Mouse (Mus musculus): ENCODE results near the gene Arhgap42.

Gene Arhgap42

DNA sequence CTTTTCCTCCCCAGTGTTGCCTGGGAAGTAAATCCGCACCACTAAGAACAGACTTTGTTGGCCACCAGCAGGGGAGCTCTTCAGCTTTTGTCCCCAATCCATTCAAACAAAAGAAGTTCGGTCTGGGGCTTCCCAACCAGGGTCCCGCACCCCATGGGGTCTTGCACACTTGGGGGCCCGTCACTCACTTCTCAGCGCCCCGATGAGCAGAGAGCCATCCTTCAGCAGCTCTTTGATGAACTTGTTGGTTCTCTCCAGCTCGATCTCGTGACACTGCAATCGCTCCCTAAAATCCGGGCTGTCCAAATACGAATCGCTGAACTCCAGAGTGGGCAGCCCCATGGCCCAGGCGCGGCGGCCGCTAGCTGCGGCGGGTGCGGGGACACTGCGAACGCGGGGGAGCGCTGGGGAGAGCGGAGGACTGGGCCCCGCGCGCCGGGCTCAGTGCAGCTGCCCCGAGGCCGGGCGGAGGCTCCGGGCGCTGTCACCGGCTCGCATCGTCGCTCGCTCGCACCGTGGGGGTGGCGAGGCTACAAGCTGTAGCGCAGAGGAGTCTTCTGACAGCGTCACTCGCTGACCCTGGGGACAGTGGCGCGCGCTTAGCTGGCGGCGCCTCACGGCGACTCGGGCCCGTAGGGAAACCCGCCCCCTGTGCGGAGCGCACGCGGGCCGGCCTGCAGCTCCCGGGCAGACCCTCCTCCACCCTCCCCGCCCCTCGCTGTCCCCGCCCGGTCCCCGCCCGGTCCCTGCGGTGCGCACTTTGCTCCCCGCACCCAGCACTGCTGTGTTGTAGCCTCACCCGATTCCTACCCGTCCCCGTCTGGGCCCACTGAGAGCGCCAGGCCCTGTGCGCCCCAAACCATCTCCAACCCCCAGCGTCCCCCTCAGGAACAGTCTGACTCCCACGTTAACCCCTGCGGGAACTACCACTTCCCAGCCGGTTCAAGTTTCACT, at the start of gene Arhgap42:
Arhgap42 (minus strand) TSS at position 664 of the 954 bp plus-strand sequence.
- DNase-seq = peak; percentile 87

DNA sequence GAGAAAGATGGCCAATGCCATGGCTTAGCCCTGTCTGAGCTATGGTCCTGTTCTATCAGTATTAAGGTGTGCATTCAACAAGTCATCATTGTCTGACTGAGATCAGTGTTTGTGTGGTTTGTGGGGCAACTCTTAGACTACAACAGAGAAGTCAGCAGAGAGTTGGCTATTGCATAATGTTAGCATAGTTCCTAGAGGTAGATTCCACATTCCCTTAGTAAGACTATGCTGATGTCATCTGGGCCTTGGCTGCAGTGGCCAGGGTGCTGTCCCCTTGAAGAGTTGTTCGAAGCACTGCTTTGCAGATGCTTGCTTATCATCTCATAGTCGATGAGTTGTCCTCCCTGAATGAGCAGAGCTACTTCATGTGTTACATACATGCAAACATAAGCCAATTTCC, 49.2 kb upstream of the Arhgap42 start:
- no peak for DNase-seq

DNA sequence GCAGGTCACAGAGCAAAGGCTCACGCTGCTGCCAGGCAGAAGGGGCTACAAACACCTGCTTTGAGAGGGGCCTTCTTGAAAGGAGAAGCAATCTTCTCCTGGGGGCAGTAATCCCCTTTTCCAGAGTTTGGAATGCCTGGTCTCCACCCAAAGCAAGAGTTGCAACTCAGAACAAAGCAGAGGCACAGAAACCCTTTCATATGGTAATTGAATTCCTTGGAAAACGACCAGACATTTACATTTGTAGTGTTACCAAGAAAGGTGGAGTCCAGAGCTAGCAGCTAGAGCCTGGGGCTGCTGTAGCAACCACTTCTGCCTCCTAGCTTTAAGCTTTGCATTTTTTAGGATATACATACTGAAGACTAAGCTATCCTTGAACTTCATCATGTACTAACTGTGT, 30.4 kb upstream of the Arhgap42 start:
- DNase-seq = peak; percentile 24

DNA sequence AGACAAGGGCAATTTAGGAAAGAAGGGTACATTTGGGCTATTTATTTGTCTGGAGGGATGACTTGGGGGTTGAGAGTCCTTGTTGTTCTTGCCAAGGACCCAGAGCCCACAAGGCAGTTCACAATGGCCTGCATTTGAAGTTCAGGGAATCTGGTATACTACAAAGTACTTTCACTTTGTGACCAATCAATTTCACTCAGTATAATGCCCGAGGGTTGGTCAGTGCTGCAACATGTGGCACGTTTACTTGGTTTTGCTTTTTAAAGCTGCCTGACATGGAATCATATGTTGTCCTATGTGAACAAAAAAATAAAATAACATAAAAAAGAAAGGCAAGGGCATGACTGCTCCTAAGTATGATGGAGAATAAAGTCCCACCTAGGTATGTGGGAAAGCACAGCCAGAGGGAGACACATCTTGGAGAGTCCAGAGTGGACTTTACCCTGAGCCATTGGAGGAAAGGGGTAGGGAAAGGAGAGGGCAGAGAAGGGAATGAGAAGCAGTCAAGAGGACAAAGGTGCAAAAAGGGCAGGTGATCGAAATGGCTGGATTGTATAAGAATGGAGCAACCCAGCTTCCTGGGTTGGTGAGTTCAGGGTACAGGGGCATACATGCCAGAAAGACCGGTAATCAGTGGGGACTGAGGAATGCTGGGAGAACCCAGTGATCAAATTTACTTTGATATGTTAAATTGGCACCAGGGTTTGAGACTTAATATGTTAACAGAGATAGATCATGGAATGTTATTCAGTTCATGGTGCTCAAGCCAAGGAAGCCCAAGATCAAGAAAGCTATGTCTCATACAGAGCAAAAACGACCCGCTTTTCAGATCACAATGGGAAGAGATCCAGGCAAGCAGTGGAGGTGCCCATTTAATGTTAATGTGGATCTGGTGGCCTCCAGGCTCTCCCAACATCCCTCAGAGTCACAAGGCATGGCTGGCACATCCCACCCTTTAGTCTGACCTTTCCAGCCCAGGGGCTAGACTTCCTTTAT, 29.0 kb upstream of the Arhgap42 start:
- no peak for DNase-seq

DNA sequence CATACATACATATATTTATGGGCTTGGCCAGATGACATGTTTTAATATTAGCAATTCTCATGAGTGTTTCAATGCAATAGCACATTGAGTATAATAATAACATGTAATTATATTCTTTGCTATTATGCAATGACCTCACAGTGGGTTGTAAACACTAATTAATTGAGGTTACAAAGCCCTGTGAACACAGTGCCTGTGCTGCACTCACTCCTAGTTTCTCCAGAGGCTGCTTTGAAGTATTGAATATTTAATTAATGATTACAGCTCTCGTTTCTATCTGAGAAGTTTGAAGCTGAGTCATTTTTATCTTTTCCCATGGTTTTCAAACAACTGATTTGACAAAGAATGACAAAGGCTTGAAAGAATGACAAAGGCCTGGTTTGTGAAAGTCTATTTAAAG, 24.6 kb upstream of the Arhgap42 start:
- no peak for DNase-seq

DNA sequence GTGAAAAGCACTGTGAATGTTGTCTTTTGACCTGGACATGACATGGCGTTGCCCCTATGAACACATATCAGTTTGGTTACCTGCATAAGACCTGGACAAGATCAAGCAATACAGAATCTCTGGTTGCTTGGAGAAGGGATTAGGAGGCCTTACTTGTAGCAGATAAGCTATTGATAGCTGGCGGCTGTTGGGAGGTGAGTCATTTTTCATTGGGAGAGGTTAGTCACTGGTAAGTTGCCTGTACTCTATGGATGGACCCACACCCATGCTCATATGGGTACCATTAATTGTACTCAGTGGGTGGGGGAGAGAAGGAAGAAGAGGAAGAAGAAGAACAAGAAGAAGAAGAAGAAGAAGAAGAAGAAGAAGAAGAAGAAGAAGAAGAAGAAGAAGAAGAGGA, 23.6 kb upstream of the Arhgap42 start:
- DNase-seq = no peak

DNA sequence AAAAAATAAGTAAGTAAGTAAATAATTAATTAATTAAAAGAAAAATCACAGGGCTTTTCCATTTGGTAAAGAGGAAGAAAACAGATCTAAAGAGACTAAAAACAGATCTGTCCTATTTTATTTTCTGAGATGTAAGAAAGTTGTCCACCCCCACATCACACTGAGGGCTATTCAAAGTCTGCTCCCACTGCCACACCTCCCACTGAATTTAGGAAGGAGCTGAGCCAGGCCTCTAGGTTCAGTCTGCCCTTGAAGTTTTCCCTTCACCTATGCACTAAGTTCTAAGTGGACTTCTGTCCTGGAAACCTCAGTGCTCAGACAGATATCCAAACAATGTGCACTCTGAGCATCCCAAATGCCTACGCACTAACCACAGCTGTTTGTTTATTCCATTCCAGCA, 15.9 kb upstream of the Arhgap42 start:
- DNase-seq = no peak

DNA sequence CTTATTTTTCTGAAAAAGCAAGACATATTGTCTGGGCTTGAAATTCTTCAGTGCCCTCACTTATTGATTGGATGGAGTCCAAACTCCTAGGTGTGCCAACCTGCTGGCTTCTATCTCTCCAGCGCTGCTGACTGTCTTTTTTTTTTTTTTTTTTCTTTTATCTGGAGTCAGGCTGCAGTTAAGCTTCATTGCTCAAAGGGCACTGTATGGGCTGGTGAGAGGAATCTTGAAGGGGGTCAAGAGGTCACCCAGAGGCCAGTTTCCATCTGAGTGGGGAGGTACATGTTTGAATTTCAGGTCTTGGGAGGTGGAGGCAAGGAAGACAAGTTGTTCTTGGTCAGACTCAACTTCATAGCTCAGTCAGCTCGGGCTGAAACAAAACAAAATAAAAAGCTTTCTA, 9.6 kb upstream of the Arhgap42 start:
- no peak for DNase-seq

DNA sequence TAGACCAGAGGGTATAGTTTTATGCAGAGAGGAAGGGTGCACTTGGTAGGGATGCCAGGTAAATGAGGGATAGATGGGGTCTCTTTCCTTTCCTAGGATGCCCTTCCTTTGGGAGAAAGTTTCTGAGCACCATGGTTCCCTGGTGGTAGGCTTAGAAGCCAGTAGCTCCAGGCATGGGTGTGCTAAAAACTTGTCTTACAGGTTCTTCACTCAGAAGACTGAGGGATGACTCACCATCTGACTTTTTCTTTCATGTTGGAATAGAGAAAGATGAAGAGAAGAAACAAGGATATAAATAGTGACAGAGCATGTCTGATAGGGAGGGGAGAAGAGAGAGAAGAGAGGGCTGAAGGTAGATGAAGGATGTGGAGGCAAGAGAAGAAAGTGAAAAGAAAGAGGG, 7.1 kb upstream of the Arhgap42 start:
- no peak for DNase-seq

DNA sequence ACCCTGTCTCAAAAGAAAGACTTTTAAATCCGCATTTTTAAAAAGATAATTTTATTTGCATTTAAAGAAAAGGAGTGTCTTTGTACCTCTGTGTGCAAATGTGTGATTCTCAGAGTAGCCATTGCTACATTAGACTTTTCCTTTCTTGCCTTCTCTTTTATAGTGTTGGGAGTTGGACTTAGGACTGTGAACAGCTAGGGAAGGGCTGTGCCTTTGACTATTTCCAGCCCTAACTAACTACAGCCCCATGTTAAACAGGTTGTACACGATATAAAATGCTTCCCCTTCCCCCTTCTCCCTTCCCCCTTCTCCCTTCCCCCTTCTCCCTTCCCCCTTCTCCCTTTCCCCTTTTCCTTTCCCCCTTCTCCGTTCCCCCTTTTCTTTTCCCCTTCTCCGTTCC, 4.9 kb upstream of the Arhgap42 start:
- DNase-seq = no peak

DNA sequence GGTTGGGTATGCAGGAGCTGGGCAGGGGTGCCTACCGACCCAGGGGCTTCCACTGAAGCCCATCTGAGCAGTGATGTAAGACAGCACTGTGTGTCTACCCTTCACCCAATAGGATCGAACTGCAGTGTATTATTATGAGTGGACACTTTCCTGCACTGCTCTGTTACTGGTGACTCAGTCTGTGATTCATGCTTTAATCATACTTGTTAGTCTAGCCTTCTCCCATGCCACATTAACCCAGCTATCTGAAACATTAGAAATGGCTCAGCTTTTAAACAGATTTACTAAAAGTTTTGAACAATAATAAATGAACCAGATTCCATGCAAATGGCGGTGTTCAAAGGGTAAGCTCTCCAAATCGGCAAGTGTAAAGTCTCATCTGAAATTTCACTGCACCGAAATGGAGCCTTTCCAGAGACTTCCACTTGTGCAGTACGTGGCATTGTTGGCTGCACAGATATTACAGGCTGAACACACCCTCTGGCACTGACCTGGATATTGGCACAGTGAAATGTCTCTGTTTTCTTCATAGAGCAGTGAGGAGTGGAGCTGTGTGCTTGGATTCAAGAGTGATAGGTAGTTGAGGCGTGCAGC, 2.4 kb upstream of the Arhgap42 start:
- DNase-seq = no peak

DNA sequence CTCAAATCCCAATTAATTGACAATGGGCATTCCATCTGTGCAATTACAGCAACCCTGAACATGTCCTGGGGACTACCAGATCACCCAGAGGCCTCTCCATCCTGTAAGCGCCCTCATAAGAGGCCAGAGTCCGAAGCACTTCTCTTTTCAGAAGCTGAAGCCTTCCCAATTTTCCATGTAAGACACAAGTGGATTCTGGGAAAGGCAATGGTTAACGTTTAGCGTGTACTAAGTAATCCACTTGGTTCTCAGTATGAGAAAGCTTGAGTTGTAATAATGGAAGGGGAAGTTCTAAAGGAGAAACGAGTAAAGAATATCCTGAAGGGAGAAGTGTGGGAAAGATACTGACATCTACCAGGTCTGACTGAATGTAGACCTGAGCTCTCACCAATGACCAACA, 1.4 kb downstream of the Arhgap42 start:
- DNase-seq = peak; percentile 11

DNA sequence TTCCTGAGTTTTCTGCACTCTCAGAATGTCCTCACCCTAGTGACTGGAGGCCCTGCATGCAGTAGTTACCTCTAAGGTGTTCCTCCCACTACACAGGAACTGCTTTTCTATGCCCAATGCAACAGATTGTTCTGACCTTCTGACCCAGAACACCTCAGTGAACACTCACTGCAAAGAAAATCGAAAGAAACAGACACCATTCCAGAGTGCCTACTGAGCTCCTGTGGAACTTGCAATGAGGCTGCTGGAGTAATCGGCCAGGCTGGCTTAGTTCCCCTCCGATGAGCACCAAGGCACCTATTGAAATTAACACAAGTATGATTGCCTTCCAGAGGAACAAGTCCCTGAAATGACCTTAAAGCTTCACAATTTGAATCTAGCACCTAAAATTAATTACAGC, 9.2 kb downstream of the Arhgap42 start:
- DNase-seq = no peak

DNA sequence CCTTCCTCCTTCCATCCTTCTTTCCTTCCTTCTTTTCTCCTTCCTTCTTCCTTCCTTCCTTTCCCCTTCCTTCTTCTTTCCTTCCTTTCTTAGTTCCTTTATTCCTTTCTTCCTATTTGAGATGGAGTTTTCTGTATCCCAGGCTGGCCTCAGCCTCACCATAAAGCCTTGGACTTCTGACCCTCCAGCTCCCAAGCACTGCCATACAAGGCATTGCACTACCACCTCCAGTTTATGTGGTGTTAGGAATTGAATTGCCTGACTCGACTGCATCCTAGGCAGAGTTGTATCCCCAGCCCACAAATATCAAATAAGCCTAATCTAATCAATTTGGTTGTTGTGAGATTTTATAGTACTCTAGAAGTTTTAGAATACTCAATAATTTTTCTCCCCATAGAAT, 14.1 kb downstream of the Arhgap42 start:
- DNase-seq = no peak

DNA sequence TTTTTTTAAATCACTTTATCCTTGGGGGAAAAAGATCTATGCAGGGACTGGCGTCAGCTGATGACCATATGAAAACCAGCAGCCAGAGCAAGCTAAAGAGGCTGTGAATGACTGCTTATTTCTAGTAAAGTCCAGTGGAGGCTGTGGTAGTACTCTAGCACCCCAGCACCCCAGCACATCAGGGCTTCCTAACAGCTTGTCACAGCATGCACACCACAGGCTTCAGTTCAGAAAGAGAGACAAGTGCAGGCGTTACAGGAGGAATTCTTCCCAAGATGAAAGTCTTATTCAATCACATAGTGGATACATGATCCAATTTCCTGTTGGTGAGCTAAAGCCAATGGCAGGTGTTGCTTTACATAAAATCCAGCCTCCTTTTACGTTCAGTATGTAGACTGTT, 15.5 kb downstream of the Arhgap42 start:
- DNase-seq = no peak

DNA sequence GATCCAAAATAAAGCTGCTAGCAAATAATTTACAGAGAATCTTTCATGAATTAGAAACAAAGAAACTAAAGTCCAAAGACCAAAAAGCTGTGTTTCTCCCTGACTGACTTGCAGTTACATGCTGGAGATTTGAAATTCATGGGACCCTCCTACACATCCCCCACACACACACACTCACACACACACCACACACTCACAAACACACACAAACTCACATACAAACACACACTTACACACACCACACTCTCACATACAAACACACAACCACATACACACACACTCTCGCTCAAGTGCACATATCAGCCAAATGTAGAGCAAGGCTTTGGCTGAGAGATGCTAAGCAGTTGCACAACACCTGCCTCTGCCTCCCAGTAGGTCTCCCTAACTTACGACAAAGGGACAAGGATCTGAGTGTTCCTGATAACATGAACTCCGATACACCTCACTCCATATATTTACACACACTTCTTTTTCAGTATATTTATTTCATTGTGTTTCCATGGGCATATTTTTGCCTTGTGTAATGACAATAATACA, 16.9 kb downstream of the Arhgap42 start:
- DNase-seq = no peak

DNA sequence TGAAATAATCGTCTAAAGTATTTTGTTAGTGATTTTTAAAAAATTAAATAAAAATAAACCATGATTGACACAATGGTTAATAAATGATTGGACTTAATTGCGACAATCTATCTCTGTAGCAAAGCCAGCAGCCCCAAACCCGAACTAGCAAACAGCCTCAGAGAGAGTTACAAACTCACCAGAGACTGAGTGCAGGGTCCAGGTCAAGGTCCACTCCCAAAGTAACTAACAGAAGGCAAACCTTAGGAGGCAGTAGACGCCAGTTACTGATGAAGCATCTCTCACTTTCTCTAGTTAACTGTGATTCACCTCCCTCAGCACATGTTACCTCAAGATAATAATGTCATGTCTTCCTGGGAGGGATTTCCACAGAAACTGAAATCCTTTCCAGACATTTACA, 17.7 kb downstream of the Arhgap42 start:
- no peak for DNase-seq

DNA sequence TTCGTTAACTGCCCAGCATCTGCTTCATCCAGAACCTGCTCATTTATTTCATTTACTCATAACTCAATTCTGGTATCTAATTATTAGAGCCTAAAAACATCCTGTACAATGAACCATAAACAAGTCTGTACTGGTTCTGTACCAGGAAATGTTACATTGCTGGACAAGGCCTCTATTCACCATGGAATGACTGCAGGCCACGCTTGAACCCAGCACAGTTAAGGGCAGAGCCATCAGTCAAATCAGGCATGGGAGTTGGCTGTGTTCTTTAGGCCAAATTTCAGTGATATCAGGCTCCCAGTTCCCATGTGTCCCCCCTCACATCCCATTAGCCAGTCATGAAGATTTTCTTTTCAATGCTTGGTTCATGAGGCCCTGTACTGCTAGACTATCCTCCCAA, 20.6 kb downstream of the Arhgap42 start:
- DNase-seq = peak; percentile 2

DNA sequence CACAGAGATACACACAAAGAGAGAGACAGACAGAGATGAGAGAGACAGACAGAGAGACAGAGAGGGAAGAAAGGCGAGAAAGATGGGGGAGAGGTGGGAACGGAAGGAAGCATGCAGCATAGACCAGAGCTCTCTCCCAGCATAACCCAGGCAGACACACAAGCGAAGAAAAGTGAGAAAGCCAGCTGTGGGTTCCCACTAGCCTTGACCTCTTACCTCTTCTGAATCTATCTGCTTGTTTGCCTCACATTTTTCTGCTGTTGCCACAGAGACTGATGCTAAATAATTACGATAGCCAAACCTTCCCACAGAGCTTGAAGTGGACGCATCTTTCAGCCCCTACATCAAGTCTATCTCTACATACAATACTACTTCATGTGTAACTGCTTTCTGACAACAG, 24.1 kb downstream of the Arhgap42 start:
- peak; percentile 8 for DNase-seq

DNA sequence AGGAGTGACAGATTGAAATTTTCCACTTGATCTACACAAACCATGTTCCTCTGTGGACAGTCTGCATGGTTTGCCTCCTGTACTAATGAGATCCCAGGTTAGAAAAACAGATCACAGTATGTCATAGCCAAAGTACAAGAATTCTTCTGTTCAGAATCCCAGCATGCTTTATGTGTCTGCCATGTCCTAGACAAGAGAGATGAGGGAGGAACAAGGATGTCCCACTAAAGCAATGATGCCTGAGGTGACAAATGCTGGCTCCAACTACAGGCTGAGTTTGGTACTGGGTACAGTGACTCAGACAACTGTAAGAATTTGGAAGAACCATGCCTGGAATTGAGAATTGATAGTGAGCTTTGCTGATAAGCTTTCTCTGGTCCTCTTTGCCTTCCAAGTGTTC, 24.6 kb downstream of the Arhgap42 start:
- no peak for DNase-seq

DNA sequence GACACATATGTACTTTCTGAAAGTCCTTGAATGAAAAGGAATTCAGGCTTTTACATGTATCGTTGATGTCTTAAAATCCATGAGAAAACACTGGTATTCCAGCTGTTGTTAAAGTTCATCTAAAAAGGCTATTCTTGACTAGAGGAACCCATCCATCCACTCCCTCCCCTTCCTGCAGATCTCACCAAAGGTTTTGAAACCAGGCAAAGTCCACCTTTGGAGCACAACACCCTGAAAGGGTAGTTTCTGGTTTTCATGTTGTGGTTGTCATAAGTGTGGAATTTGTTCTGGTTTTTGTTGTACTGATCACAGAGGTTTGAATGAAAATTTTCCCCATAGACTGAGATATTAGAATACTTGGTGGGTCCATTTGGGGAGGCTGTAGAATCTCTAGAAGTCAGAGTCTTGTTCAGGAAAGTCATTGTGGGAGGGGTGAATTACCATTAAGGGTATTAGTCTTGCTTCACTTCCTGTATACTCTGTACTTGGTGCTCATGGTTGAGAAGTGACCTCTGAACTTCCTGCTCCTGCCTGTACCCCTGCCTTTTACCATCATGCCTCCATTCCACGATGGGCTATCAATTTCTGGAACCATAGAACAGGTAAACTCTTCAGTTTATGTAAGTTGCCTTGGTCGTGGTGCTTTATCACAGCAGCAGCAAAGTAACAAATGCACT, 27.4 kb downstream of the Arhgap42 start:
- DNase-seq = no peak

DNA sequence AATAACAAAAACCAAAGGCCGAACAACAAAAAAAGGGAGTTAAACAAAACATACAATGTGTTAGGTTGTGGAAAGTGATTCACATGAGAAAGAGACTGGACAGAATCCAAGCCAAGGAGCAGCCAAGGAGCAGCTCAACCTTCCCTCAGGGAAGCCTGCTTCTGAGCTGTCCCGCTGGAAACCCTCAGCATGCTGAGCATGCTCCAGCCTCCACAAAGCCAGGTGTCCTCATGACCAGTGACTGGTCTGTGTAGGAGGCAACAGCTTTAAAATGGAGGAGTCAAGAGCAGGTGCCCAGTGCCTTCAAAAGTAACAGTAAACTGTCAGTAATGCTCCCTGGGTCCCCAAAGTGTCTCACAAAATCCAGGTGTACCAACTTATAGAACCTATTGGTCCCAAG, 28.4 kb downstream of the Arhgap42 start:
- no peak for DNase-seq
